Mouse (Mus musculus) myocyte (in vitro differentiated cells): ENCODE results near the gene Cfhr2. TPM values are rescaled to one million over a fixed set of nuclear protein-coding genes. Genes with fewer than 3 reads are reported as not detected.
"Not testable (repeated sequence)": the region's sequence is repeated elsewhere in the genome, so short reads cannot be mapped to it uniquely, and the experiment has no call there.

Experiments used
- H3K27me3 ChIP-seq: one replicate; pipeline ENCODE4 v1.6.1; 2011; ENCODE audit not compliant: control insufficient read depth, insufficient read depth, insufficient read length
- H3K36me3 ChIP-seq: one replicate; pipeline ENCODE4 v1.6.1; 2011; ENCODE audit not compliant: control insufficient read depth, insufficient read depth
- H3K4me2 ChIP-seq: one replicate; pipeline ENCODE4 v1.6.1; 2011; ENCODE audit warnings: low read depth, control low read depth
- H3K4me3 ChIP-seq: one replicate; pipeline ENCODE4 v1.5.1; 2011; ENCODE audit warnings: mild to moderate bottlenecking, control low read depth, moderate library complexity
- H3K79me2 ChIP-seq: one replicate; pipeline ENCODE4 v1.6.1; 2011; ENCODE audit not compliant: control insufficient read depth, insufficient read depth
- H3ac ChIP-seq: one replicate; pipeline ENCODE4 v1.6.1; 2011; ENCODE audit not compliant: control insufficient read depth, insufficient read length
- CEBPB ChIP-seq: IDR thresholded peaks from 2 replicates; pipeline ENCODE4 v1.6.1; 2011; ENCODE audit warnings: mild to moderate bottlenecking, moderate library complexity; ENCODE audit not compliant: poor library complexity, insufficient read depth, severe bottlenecking
- E2F4 ChIP-seq: IDR thresholded peaks from one replicate; pipeline ENCODE4 v1.6.1; 2011; ENCODE audit warnings: mild to moderate bottlenecking, control low read depth, moderate library complexity; ENCODE audit not compliant: insufficient read depth
- MAX ChIP-seq: IDR thresholded peaks from one replicate; pipeline ENCODE4 v1.6.1; 2011; ENCODE audit warnings: low read depth, mild to moderate bottlenecking, control low read depth
- MYOD1 ChIP-seq, 3 experiments: IDR thresholded peaks; one replicate each; pipeline ENCODE4 v1.6.1; 2011; ENCODE audit warnings: control low read depth in 2 of 3, low read depth in 2 of 3, mild to moderate bottlenecking in 2 of 3, moderate library complexity in 1 of 3; ENCODE audit not compliant: insufficient read length in 2 of 3, control insufficient read depth in 1 of 3
- POLR2AphosphoS2 ChIP-seq: IDR thresholded peaks from one replicate; pipeline ENCODE4 v1.6.1; 2011; ENCODE audit warnings: low read depth, control low read depth; ENCODE audit not compliant: insufficient read length
- REST ChIP-seq: IDR thresholded peaks from one replicate; pipeline ENCODE4 v1.6.1; 2011; ENCODE audit warnings: mild to moderate bottlenecking, control low read depth, moderate library complexity; ENCODE audit not compliant: insufficient read depth, insufficient read length
- polyA plus RNA-seq: library from polyadenylated mRNA; unstranded; fragments of >200 nt; fragmentation: generic; extraction: Trizol; gene quantifications from one replicate; pipeline ENCODE4 v1.2.1, GENCODE M21; 2012; ENCODE audit warnings: missing spikeins

The Cfhr2 gene
- polyA plus RNA-seq, 1 experiment, result not detected

DNA sequence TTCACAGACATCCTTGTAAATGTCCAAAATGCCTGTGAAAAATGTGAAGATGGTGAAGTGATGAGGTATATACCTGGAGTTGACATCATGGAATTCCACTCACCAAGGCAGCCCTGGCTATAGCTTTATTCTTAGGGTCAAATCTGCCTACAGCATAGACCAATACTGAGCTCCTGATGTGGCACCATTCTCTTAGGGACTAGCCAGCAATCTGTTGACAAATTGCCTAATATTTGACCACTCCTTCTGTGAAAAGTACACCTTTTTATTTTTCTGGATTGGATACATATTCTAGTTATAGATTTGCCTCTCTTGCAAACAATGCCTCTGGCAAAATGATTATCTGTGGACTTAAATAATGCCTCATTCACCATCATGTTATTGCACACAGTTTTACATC is 49.9 kb downstream of the Cfhr2 start:
- Histone ChIP-seq H3K27me3 (no peaks in the 10 kb centered on the region), H3K79me2 (no peaks in the 10 kb centered on the region), H3K4me3 (no peak overlapping the region), H3ac (no peak overlapping the region), H3K4me2 (no peak overlapping the region), H3K36me3 (no peaks in the 10 kb centered on the region)
- TF ChIP-seq E2F4, result no peak
- TF ChIP-seq MAX, result no peak
- no peak for TF ChIP-seq CEBPB
- no peak for TF ChIP-seq REST
- no peak for TF ChIP-seq POLR2AphosphoS2
- no peak for TF ChIP-seq MYOD1 (IDR thresholded peaks at IDR 0.05; ENCODE audit: control insufficient read depth in 1 of 3, insufficient read length in 2 of 3, low read depth in 2 of 3)

DNA sequence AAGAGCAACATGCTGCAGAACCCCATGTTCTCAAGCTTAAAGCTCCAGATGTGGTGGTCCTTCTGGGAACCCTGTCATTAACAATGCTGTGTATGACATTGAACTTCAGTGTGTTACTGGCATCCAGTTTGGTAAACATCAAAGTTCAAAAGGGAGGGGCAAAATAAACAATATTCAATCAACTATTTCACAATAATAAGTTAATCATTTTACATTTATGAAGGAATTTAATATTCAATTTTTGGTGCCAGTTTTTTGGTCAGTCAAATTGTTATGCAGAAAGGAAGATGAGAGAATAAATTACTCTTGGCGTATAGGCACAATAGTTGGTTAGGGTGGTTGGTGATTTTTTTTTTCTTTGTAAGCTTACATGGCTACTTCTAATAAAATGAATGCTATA is 77.4 kb downstream of the Cfhr2 start, which contains the start of gene Gm4788:
Gm4788 (minus strand) TSS at position 101 of the 400 bp plus-strand sequence.
- H3ac ChIP-seq, result no peak within 1 kb of the TSS
- H3K36me3 ChIP-seq, result no peaks in the 10 kb centered on the region
- no peak within 1 kb of the TSS for H3K4me3 ChIP-seq
- no peaks in the 10 kb centered on the region for H3K79me2 ChIP-seq
- H3K27me3 ChIP-seq, result no peaks in the 10 kb centered on the region
- TF ChIP-seq MAX, result no peak
- H3K4me2 ChIP-seq, result no peak within 1 kb of the TSS

DNA sequence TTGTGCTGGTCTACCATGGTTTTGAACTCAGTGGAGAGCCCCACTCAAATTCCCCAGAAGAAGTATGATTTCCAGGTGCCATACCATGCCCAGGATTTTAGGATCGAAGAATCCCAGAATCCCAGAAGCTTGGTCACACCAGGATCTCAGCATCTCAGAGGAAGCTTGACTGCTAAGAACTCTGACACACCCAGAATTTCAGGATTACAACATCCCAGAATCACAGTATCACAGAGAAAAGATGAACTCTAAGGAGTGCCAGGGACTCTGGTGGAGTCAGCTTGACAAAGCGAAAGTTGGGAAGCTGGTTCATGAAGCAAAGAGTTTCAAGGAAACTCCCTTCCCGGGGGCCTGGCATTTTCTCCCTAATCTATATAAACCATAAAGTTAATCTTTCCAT is 88.6 kb downstream of the Cfhr2 start:
- not testable (repeated sequence) for H3K79me2 ChIP-seq, H3ac ChIP-seq, H3K27me3 ChIP-seq, H3K4me3 ChIP-seq, H3K36me3 ChIP-seq, H3K4me2 ChIP-seq

Other genes with a start within 250 kb of the Cfhr2 start
- not detected for gene Gm4788, start 77.5 kb downstream of the Cfhr2 start, polyA plus RNA-seq